Mouse (Mus musculus): ENCODE results near the gene Otoa. TPM values are rescaled to one million over a fixed set of nuclear protein-coding genes. Genes with fewer than 3 reads are reported as not detected.

Gene Otoa
- 1 to 10 TPM; 1.0 to 1.5 TPM for total RNA-seq (2021)
- long read RNA-seq, experiment 1, partial matches to known transcripts: 0 of 2 reads
- long read RNA-seq, experiment 1, other reads (novel, unspliced or antisense): 2 of 2 reads
- long read RNA-seq, experiment 2, partial matches to known transcripts: 1 of 1 reads
- long read RNA-seq, experiment 2, other reads (novel, unspliced or antisense): 0 of 1 reads

DNA sequence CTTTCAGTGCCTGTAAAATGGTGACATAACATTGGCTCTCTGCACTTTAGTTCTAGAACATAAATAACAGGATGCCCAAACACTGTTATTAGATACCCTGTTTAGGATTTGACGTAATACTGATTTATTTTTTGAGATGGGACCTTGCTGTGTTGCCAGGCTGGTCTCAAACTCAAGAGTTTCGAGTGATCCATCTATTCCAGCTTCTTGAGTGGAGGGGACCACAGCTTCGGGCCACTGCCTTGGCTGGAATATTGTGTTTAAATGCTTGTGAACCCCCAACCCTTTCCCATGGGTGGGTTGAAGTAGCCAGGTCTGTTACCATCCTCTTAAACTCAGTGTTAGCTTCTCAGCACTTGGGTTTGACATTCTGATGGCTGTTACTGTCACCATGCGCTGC is at the start of gene Otoa:
Otoa (plus strand) TSS at position 301 of the 400 bp plus-strand sequence.
- DNase-seq: no peak

DNA sequence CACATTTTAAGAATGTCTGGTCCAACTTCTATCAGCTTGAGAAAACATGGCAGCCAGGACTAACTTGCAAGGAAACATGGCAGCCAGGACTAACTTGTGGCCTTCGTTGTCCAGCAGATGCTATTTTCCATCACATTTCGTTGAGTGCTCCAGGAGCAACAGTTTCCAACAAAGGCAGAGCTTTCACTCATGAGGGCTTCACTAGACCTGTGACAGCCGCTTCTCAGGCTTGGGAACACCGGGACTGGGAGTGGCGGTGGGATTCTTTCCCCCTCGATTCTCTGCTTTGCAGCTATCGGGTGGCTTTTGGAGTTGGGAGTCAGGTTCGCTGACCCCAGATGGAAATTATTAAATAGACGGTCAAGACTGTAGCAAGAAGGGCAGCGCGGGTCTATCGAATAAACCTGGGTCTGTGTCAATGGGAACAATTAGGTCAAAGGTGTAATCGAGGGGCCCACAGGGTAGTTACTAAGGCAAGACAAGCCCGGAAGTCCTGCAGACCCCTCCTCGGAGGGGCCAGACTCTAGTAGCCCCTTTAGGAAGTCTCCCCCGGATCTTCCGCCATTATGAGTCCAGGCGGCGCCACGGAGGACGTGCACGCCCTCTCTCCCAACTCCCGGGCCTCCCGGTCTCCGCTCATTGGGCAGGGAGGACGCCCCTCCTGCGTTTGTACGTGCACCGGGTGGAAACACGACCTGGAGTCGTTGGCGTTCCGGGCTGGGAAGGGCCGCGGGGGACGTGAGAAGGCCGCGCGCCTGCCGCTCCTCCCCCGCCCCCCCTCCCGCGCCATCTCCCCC is 47.4 kb upstream of the Otoa start, which contains the start of gene Mettl9:
Mettl9 (plus strand) TSS at position 590 of the 797 bp plus-strand sequence.
- DNase-seq: peak; percentile 93

- no peak for DNase-seq
Observed at GRCm38 (mm10) chr7:121034701-121035141, 46.7 kb upstream of the Otoa start.

DNA sequence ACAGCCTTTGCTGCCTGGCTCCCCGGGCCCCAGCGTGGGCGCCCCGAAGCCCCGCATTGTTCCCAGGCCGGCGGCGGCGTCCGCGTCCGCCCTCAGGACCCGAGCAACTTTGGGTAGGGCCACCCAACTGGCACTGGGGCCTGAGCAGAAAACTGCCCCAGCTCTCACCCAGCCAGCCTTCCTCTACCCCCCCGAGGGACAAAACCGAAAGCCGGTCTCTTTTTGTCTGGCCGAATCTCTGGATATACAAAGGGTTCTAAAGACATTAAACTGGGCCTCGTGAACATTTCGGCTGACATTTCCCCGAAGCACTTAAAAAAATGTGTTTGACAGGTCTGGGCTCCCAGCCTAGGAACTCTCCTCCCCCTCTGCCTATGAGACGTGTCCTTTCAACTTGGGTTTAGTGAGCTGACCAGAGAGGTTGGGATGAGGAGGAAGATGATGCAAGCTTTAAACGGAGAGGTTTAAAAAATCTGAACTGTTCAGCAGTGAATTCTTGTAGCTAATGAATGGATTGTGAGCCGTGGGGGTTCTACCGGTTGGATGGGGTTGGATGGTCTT is 46.2 kb upstream of the Otoa start:
- no peak for DNase-seq

GRCm38 (mm10) chr7:121040595-121040994 is 40.9 kb upstream of the Otoa start:
- no peak for DNase-seq

DNA sequence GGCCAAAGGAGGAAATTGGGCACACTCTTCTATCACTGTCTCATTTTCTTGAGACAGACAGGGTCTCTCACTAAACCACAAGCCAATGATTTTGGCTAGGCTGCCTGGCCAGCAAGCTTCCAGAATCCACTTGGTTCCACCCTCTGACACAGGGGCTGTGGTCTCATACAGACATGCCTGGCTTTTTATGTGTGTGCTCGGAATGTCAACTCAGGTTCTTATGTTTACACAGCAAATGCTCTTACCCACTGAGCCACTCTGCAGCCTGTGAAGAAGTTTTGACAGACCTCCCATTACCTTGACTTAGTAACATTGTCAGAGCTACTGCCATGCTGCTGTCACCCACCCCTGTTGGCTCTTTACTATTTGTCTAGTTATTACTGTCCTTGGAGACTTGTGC is 39.5 kb upstream of the Otoa start:
- no peak for DNase-seq

- DNase-seq: no peak
Observed at GRCm38 (mm10) chr7:121043004-121043403, 38.4 kb upstream of the Otoa start.

DNA sequence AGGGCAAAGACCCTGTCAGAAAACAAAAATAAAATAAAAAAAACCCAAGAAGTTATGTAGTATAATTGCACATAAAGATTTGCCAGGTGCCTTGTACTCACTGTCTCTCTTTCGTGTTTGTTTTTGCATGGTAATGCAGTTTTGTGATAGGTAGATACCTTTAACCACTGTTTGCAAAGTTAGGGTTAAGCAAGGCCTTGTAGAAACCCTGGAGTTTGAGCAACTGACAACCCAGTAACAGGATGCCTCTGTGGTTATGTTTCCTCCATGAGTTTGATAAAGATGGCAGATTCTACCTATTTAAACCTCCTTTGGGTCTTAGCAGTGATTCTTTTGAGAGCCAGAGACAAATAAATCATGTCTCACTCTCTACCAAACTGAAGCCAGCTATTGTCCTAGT is 37.9 kb upstream of the Otoa start:
- DNase-seq: no peak

DNA sequence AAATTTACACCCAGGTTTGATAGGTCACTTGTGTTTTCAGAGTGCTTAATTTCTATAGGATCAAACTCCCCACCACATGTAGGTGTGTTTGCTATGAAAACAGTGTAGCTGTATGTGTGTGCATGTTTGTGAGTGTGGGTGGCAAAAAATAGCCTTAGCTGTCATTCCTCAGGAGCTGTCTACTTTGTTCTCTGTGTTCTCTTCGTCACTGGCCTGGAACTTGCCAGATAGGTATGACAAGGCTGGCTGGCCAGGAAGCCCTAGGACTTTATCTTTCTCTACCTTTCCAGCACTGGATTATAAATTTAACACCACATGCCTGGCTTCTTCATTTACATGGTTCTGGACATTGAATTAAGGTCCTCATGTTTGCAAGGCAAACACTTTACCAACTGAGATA is 37.2 kb upstream of the Otoa start:
- DNase-seq: no peak

DNA sequence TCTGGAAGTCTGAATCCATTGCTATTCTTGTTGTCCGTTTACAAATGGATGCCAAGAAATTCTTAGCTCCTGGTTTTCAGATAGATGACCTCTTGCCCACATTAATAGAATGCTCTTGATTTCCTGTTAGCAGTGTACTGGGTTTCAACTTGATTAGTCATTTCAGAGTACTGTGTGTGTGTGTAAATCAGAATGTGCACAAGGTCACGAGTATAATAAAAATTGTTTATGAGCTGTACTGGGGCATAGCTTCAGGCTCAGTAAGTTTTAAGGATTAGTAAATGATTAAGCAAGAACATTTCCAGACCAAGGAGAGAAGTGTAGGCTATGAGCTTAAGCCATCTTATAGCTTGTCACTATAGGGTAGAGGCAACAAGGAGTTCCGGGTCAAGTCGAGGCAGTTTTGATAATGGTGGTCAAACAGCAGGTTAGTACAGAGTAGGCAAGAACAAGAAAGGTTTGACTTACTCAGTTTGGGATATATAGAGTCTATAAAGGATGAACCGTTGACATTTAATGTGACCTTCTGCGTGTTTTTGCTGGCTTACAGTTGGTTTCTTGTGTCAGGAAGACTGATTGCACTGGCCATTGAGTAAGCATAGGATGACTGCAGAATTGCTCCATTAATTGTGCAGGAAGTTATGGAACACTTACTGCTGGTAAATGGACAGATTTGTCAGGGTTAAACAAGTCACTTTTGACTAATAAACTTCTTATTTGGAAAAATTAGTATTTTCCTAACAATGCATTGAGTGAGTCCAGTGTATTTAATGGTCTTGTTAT is 35.6 kb upstream of the Otoa start:
- DNase-seq: no peak

- no peak for DNase-seq
Observed at GRCm38 (mm10) chr7:121047624-121048023, 33.8 kb upstream of the Otoa start.

DNA sequence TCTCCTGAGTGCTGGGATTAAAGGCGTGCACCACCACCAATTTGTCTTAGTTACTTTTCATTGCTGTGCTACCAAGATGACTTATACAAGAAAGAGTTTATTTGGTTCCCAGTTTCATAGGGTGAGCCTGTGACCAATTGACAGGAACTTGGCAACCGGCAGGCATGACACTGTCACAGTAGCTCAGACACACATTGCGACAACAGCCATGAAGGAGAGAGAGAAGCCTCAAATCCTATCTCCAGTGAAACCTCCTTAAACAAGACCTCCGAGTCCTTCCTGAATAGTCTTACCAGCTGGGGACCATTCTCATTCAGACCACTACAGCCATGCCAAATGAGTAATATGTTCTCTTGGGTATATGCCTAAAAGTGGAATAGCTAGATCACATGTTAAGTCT is 28.4 kb upstream of the Otoa start:
- no peak for DNase-seq

DNA sequence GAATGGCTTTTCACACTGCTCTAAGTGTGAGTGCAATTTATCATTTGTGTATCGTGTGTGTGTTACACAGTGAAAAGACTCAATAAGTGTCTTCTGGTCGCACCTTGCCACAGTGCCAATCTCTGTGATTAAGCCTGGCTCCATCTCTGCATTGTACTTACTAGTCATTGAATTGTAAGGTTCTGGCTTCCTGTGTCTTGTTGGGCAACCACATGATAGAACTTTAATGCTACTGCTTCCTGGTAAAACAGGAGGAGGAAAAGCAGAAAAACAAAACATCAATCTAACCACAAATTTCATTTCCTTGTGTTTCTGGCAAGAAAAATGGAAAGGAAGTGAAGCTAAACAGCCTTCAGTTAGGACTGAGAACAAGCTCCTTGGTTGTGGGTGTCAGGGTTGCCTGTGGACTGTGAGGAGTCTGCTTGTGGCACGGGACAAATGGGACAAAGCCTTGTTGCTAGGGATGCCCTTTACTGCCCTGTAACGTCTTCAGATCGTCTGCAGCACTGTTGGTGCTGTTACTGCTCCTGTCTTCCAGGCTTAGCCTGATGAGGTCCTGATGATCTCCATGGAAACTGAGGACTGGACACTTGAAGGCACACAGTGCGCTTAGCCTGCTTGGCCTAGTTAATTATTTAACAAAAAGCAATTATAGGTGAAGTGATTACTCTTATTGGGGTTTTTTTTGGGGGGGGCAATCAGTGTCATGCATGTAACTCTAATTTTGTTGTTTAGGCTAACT is 21.8 kb upstream of the Otoa start:
- no peak for DNase-seq

GRCm38 (mm10) chr7:121064309-121064708 is 17.1 kb upstream of the Otoa start:
- DNase-seq: no peak

DNA sequence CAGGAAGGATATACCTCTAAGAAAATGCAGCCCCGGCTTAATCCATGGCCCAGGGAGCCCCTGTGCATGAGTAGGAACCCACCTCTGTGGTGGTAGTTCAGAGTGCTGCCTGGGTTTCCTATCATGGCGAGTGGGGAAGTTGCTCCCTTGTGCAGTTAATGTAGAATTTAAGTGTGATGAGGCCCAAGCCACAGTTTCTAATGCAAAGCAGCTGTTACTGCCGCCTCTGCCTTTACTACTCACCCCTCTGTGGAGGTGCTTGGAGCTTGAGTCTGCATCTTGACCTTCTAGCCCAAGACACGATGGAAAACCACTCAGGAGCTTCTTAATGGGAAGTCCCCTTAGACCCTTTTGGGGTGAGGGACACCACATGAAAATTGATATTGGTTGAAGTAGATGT is 10.2 kb upstream of the Otoa start:
- no peak for DNase-seq

DNA sequence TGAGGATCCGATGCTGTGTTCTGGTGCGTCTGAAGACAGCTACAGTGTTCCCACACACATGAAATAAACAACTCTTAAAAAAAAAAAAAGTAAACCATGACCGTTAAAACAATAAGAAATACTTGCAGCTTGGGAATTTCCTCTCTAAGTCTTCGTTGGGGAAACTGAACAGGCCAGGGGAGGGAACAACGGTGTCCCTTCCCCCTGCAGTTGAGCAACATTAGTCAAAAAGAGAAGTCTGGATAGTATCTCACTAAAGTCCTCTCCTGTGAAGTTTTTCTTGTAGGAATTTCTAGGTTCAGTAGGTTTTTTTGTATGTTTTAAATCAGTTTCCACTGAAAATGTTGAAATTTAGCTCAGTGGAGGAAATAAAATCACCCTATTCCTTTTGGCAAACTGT is 8.9 kb upstream of the Otoa start:
- DNase-seq: no peak

GRCm38 (mm10) chr7:121074281-121074680 is 7.2 kb upstream of the Otoa start, which contains the start of gene Igsf6:
TSS of gene Igsf6 (minus strand) at chr7:121074572.
- DNase-seq: no peak

DNA sequence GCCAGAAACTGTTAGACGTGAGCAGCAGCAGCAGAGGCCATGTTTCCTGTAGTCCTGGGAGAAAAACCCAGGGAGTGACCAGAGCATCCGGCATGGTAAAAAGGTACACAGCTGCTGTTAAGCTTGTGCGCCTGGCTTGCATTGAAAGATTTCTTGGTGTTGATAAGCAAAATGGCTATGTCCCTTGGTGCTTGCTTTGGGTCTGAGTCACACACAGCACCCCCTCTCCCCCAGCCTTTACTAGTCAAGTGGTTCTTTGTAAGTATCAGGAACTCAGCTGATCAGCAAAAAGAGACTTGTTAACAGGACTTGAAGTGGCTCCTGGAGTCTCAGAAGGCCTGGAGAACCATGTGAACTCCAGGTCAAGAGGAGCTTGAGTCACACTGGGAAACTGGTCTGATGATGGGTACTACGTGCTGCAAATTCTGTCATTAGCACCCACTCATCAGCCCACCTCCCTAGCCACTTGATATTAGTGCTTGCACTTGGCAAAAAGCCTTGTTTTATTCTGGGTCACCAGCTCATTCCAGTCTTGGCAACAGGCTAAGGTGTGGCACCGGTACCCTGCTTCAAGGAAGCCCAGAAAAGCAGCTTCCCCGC is 6.5 kb upstream of the Otoa start:
- no peak for DNase-seq

DNA sequence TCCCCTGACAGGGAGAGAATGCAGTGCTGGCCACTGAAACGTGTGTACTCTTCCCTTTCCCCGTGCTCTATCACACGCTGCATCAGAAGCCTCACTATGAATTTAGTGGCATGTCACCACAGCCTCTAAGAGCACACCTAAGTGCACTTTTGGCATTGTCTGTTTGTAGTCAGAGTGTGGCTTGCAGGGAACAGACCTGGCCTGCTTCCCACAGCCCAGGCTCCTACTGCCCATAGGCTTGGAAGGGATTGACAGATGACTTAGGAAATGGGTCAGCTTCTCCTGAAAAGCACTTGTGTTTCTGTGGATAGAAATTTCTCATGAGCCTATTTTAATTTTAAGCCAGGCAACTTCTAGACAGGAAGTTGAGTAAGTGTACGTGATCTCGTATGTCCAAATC is 6.0 kb upstream of the Otoa start:
- no peak for DNase-seq

DNA sequence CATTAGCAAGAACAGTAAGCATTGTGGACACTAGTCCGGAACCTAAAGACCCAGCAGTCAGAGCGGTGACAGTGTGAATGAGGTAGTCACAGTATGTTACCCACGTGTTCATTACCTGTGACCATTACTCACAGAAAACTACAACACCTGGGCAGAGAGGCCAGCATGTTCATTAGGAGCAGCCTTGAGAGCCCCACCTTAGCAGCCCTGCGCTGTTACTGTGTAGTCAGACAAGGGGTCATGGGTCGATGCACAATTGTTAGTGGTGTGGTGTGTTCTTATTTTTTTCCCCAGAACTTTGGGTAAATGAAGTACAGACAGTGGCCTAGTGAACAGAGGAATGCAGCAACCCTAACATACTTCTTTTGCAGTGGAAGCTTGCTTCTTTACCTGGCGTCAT is 4.1 kb upstream of the Otoa start:
- DNase-seq: no peak

GRCm38 (mm10) chr7:121077829-121078228 is 3.6 kb upstream of the Otoa start:
- peak; percentile 55 for DNase-seq

GRCm38 (mm10) chr7:121081816-121082215 is 366 bp downstream of the Otoa start:
- no peak for DNase-seq

All from gastrocnemius, postnatal 10 days (tissue).